Mouse (Mus musculus) naive thymus-derived CD4-positive, alpha-beta T cell, adult 2 months (primary cell): ENCODE results near the gene Pex13.

Experiments
- DNase-seq: peaks from one replicate; pipeline ENCODE4 v3.0.0-alpha.2; 2011; ENCODE audit warnings: low read depth

Gene Pex13

GRCm38 (mm10) chr11:23665798-23666501, at the start of gene Pex13:
Gene Pex13, minus strand, starts transcription at chr11:23665959.
- peak; percentile 87 for DNase-seq

GRCm38 (mm10) chr11:23712299-23712698, 46.5 kb upstream of the Pex13 start:
- no peak for DNase-seq

GRCm38 (mm10) chr11:23704604-23705294, 39.0 kb upstream of the Pex13 start:
- no peak for DNase-seq

GRCm38 (mm10) chr11:23701831-23702230, 36.1 kb upstream of the Pex13 start:
- DNase-seq = no peak

DNA sequence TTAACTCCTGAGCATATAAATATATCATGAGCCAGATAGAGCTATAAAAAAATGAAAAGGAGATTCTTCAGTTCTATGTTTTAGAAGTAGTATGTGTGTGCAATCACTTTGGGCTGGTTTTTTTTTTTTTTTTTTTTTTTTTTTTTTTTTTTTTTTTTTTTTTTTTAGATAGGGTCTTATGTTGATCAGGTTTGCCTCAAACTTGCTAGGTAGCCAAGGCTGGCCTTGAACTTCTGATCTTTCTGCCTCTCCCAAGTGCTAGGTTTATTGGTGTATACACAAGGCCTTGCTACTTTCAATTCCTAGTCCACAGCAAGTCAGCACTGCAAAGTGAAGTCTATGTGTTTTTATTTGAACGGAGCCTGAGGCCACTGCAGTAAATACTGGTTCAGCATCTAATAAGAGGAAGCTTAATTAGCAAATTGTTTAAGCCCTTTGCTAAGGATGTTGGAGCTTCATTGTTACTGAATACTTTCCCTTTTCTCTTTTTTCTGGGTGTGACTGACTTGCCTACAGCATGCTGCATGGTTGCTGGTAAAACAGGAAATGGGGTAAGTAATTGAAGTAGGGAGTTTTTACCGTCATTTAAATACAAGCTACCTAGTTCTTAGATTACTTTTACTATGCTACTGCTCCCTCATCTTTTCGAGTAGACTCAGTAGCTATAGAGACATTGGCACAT, 33.8 kb upstream of the Pex13 start:
- peak; percentile 74 for DNase-seq

DNA sequence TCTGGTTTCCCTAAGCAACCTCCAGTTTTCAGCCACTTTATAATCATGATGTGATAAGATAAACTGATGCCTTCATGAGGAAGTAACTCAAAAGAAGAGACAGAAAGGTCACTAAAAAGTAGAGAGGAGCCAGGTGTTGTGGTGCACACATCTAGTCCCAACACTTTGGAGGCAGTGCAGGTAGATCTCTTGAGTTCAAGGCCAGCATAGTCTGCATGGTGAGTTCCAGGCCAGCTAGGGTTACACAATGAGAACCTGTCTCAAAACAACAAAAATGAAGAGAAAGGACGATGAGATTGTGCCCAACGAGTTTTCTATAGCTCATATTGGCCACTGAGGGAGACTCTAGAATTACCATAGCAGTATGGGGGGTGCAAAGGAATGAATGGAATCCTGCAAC, 32.8 kb upstream of the Pex13 start:
- no peak for DNase-seq

GRCm38 (mm10) chr11:23695847-23696246, 30.1 kb upstream of the Pex13 start:
- no peak for DNase-seq

DNA sequence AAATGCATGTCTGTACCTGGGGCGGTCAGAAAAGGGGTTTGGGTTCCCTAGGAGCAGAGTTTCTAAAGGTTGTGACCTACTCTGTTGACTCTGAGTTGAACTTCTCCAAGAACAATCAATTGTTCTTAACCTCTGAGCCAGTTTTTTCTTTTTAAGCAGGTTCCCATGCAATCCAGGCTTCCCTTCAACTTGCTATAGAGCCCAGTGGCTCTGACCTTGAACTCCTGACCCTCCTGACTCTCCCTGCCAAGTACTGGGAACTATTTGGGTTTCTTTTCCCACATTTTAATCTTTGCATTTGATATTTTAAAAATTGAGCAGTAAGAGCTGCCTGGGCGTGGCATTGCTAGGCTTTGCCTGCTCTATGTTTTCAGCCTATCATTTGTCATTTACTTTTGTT, 27.5 kb upstream of the Pex13 start:
- no peak for DNase-seq

- DNase-seq = no peak
Measured at GRCm38 (mm10) chr11:23688060-23688459, 22.3 kb upstream of the Pex13 start.

DNA sequence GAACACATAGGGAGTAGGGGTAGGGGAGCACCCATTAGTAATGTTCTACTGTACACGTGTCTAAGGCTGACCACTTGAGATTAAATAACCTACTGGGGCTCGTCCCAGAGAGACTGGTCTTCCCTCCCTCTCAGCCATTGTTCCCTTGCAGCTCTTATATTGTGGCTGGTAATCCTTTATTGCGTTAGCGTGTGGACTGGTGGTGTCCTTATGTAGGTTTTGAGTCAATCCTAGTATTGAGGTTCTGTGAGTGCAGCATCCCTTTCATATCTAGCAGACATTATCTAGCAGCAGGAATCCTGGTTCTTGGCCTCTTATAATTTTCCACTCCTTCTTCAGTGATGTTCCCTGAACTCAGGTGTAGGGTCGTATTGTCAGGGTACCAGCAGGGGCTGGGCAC, 20.9 kb upstream of the Pex13 start:
- DNase-seq = no peak

GRCm38 (mm10) chr11:23682561-23682960, 16.8 kb upstream of the Pex13 start:
- DNase-seq = no peak

DNA sequence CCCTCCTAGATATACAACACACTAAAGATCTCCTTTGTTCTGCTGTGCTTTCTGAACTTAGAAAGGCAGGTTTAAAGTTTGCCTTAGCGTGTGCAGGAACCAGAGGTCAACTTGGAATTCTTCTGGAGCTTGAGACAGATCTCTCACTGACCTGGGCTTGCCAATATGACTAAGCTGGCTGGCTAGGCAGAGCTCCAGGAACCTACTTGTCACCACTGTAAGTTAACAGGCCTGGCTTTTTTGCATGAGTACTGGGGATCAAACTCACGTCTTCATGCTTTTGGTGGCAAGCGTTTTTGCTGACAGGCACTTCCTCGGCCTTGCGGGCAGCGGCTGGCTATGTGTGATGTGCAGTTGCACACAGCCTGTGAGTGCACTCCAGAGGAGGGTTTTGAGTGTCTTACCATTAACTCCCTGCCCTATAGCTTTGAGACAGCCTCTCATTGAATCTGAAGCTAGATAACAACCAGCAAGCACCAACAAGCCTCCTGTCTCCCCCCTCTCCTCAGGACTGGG, 14.7 kb upstream of the Pex13 start:
- DNase-seq = no peak

DNA sequence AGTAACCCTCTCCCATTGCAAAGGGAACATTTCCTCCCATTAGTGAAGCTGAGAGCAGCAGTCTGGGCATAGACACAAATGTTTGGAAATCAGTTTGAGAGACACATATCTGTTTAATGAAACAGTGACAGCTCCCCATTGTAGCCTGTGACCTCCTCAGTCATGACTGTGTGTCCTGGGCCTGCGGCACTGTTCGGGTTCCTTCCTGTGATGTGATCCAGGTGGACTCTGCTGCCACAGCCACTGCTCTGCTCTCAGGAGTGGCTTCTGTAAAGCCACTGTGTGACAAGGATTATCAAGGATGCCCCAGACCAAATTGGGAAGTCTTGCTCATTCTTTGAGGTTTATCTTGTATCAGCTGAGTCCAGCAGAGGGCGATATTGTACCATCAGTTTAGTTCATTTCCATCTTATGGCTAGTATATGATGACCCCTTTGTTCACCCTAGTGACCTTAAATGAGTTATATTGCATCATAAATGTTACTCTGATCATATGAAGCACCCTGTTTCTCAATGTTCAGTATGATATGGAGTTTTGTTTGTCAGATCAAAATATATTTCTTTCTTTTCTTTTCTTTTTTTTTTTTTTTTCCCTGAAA, 13.4 kb upstream of the Pex13 start:
- DNase-seq = peak; percentile 87

GRCm38 (mm10) chr11:23676100-23676499, 10.3 kb upstream of the Pex13 start:
- DNase-seq = no peak

DNA sequence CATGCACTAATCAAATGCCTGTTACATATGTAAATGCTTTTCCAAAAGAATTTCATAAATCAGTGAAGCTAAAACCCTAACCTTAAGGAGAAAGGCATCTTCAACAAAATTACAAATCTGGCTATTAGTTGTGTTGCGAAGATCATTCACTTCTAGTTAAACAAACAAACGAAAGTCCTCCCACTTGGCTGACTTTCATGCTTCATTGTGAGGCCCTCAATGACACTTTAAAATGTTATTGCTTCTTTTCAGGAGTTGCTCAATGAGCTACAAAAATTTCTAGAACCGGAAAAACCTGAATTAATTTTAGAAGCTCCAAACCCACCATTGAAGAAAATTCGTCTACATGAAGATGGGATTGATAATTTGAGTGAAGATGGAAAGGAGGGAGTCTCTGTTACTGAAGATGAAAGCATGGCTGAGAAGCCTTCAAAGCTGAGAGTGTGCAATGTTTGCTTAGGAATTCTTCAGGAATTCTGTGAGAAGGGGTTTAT, 6.5 kb upstream of the Pex13 start:
- DNase-seq = no peak

- peak; percentile 52 for DNase-seq
Measured at GRCm38 (mm10) chr11:23667128-23667527, 1.4 kb upstream of the Pex13 start.

DNA sequence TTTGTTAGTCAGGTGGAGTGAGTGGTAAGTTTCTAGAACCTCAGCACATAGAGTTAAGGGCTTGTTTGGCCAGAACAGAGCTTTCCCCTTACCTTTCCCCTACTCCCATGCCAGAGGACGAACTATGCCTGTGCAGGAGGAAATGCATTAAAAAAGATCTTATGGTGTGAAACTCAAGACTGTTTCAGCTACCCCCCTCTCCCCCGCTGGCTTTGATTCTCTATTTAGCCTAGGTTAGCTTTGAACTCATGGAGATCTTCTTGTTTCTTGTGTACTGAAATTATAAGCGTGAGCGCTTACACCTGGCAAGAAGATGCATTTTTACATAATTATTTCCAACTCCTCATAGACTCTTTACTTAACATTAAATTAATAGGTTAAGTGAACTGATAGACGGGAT, 767 bp upstream of the Pex13 start:
- no peak for DNase-seq

GRCm38 (mm10) chr11:23665311-23665786, 410 bp downstream of the Pex13 start, which contains the start of gene Pus10:
Gene Pus10, plus strand, starts transcription at chr11:23665674.
- DNase-seq = no peak

DNA sequence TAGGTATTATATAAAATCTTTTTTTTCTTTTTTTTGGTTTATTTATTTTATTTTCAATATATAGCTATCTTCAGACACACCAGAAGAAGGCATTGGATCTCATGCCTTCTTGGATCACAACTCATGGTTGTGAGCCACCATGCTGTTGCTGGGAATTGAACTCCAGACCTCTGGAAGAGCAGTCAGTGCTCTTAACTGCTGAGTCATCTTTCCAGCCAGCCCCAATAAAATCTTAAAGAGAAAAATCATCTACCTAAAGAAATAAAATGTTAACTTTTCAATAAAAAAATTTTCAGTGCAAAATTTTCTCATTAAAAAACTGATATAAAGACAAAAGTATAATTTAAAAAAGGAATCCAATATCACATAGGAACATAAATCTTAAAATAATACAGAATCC, 1.5 kb downstream of the Pex13 start:
- no peak for DNase-seq

DNA sequence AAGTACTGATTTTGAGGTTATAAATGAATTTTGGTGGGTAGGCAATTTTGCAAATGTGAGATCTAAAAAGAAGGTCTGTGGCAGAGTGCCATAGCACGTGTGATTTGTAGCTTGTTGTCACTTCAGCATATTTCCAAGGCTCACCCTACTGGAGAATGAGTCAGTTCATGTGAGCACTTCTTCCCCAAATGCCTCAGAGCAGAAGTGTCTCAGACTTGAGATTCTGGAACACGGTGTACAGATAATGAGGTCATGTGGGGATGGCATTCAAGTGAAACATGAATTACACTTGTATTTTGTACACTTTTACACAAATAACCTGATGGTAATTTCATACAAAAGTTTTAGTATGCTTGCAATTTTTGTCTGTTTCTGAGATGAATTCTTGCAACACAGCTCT, 8.0 kb downstream of the Pex13 start:
- DNase-seq = no peak

DNA sequence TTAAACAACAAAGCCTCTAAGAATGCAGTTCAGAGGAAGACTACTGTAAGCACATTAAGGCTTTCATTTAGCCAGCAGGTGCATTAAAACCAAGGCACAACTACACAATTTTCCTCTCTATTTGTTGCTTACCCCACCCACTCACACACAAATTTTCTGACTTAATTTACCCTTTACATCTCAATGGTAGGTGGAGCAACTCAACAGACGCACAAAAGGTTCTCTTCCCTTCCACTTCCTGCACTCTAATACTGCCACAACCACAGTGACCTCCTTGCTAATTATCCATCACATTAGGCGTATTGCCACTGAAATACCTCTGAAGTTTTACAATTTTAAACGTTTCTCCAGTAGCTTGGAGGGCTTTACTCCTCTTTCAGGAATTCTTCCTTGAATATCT, 12.1 kb downstream of the Pex13 start:
- no peak for DNase-seq

DNA sequence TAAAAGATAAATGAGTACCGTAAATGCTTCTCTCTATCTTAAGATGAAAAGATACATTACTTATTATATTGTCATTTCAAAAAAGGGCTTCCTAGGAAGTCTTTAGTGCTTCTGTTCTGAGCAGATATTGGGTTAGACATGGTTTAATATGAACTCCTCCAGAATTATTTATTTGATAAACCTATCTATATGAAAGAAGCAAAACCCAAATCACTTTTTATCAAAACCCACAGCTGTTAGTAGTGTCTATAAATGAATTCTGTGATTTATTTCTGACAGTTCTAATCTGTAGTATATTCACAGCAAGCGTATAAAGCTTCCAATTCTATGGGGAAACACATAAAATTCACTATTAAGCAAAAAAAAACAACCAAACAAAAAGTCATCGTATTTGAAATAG, 17.9 kb downstream of the Pex13 start:
- DNase-seq = no peak
